Mouse (Mus musculus) limb, embryonic 11.5 days (tissue): ENCODE data around the gene Nphs1. TPM values are rescaled to one million over a fixed set of nuclear protein-coding genes. Genes with fewer than 3 reads are reported as not detected.

Source experiments
- ATAC-seq: fragments of 200-750 bp; cut with Nextera tagmentation; 2 replicates; pipeline ENCODE4 v1.8.0; 2017; ENCODE audit warnings: low read depth; ENCODE audit not compliant: insufficient number of reproducible peaks, low FRiP score, low TSS enrichment
- DNase-seq: peaks from one replicate; pipeline ENCODE4 v3.0.0-alpha.2; 2015; ENCODE audit warnings: low spot score
- H3K27ac ChIP-seq: fragments of 300-500 bp; sonication (generic); replicated peaks from 2 replicates; pipeline ENCODE4 v1.5.1; 2014; ENCODE audit warnings: low read depth, mild to moderate bottlenecking, low read length
- H3K27me3 ChIP-seq: fragments of 300-500 bp; sonication (generic); 2 replicates; pipeline ENCODE4 v1.6.1; 2014; ENCODE audit warnings: mild to moderate bottlenecking, low read length, mixed read lengths; ENCODE audit not compliant: control insufficient read depth, insufficient read depth
- H3K36me3 ChIP-seq: fragments of 300-500 bp; sonication (generic); 2 replicates; pipeline ENCODE4 v1.6.1; 2014; ENCODE audit warnings: mild to moderate bottlenecking, low read length, moderate library complexity, mixed read lengths; ENCODE audit not compliant: control insufficient read depth, insufficient read depth
- H3K4me1 ChIP-seq: fragments of 300-500 bp; sonication (generic); 2 replicates; pipeline ENCODE4 v1.6.1; 2014; ENCODE audit warnings: low read length, mixed read lengths; ENCODE audit not compliant: control insufficient read depth, insufficient read depth
- H3K4me2 ChIP-seq: fragments of 300-500 bp; sonication (generic); 2 replicates; pipeline ENCODE4 v1.6.1; 2014; ENCODE audit warnings: low read depth, mild to moderate bottlenecking, moderate library complexity; ENCODE audit not compliant: severe bottlenecking
- H3K4me3 ChIP-seq: fragments of 300-500 bp; sonication (generic); 2 replicates; pipeline ENCODE4 v1.5.1; 2014; ENCODE audit warnings: low read depth, low read length
- H3K9ac ChIP-seq: fragments of 300-500 bp; sonication (generic); 2 replicates; pipeline ENCODE4 v1.6.1; 2014; ENCODE audit warnings: mild to moderate bottlenecking, low read length
- H3K9me3 ChIP-seq: fragments of 300-500 bp; sonication (generic); 2 replicates; pipeline ENCODE4 v1.6.1; 2016; ENCODE audit warnings: low read length; ENCODE audit not compliant: control insufficient read depth
- WGBS: fragments of 180-500 bp; shearing (Covaris S2); extraction: QIAGEN DNeasy Blood & Tissue Kit; methylation state at CpG from one replicate; pipeline ENCODE4 v1.1.7; 2014; 5-methylcytosine and 5-hydroxymethylcytosine counted together
- polyA plus RNA-seq: library from polyadenylated mRNA; unstranded; fragments of >200 nt; fragmentation: Nextera tagmentation; extraction: Ambion mirVana; gene quantifications from 2 replicates; pipeline ENCODE4 v1.2.1, GENCODE M21; 2014

Gene Nphs1
- polyA plus RNA-seq, 1 experiment from 2014 or later, result 0.15 TPM

- Histone ChIP-seq H3K4me1 (no peaks in the 10 kb centered on the region), H3K4me3 (no peak overlapping the region), H3K27ac (no peak overlapping the region), H3K36me3 (0 out of 2 replicates have a peak, but pooled peaks cover 2% of the 10 kb centered on the region), H3K9me3 (no peaks in the 10 kb centered on the region), H3K4me2 (no peak overlapping the region), H3K27me3 (no peaks in the 10 kb centered on the region), H3K9ac (no peak overlapping the region)
- DNase-seq (no peak), ATAC-seq (no peak)
- 40% methylated on average over 8 of the region's 8 CpGs for WGBS
Observed at GRCm38 (mm10) chr7:30518325-30518724, 60.2 kb downstream of the Nphs1 start.

GRCm38 (mm10) chr7:30520396-30520795 is 62.3 kb downstream of the Nphs1 start:
- H3K36me3 ChIP-seq, result 0 out of 2 replicates have a peak, but pooled peaks cover 5% of the 10 kb centered on the region
- no peak overlapping the region for H3K9ac ChIP-seq
- no peak overlapping the region for H3K4me3 ChIP-seq
- ATAC-seq, result no peak
- no peaks in the 10 kb centered on the region for H3K4me1 ChIP-seq
- no peak overlapping the region for H3K4me2 ChIP-seq
- no peaks in the 10 kb centered on the region for H3K27me3 ChIP-seq
- H3K27ac ChIP-seq, result no peak overlapping the region
- WGBS, result 82% methylated on average over 4 of the region's 4 CpGs
- no peak for DNase-seq
- no peaks in the 10 kb centered on the region for H3K9me3 ChIP-seq

- Histone ChIP-seq H3K4me3 (no peak overlapping the region), H3K36me3 (0 out of 2 replicates have a peak, but pooled peaks cover 5% of the 10 kb centered on the region), H3K27ac (no peak overlapping the region), H3K27me3 (no peaks in the 10 kb centered on the region), H3K9ac (no peak overlapping the region), H3K4me1 (no peaks in the 10 kb centered on the region), H3K4me2 (no peak overlapping the region), H3K9me3 (no peaks in the 10 kb centered on the region)
- ATAC-seq (no peak), DNase-seq (no peak)
- 82% methylated on average over 5 of the region's 5 CpGs for WGBS
Observed at GRCm38 (mm10) chr7:30520856-30521255, 62.7 kb downstream of the Nphs1 start.

GRCm38 (mm10) chr7:30522871-30523270 is 64.8 kb downstream of the Nphs1 start:
- H3K27ac ChIP-seq, result no peak overlapping the region
- 0 out of 2 replicates have a peak, but pooled peaks cover 9% of the 10 kb centered on the region for H3K4me1 ChIP-seq
- no peak overlapping the region for H3K9ac ChIP-seq
- no peak overlapping the region for H3K4me3 ChIP-seq
- DNase-seq (no peak), ATAC-seq (no peak)
- WGBS, result 83% methylated on average over 10 of the region's 10 CpGs
- H3K4me2 ChIP-seq, result no peak overlapping the region
- H3K27me3 ChIP-seq, result no peaks in the 10 kb centered on the region
- H3K36me3 ChIP-seq, result peaks cover 8% of the 10 kb centered on the region; the same call in 1 of the 2 replicates
- no peaks in the 10 kb centered on the region for H3K9me3 ChIP-seq

GRCm38 (mm10) chr7:30524487-30524886 is 66.4 kb downstream of the Nphs1 start:
- 0 out of 2 replicates have a peak, but pooled peaks cover 9% of the 10 kb centered on the region for H3K4me1 ChIP-seq
- H3K4me3 ChIP-seq, result no peak overlapping the region

GRCm38 (mm10) chr7:30525954-30526353 is 67.8 kb downstream of the Nphs1 start:
- H3K9ac ChIP-seq, result no peak overlapping the region; the same call in 1 of the 2 replicates
- no peak overlapping the region for H3K27ac ChIP-seq
- no peak overlapping the region for H3K4me3 ChIP-seq
- DNase-seq (no peak), ATAC-seq (no peak)
- H3K27me3 ChIP-seq, result no peaks in the 10 kb centered on the region
- no peak overlapping the region for H3K4me2 ChIP-seq
- H3K9me3 ChIP-seq, result no peaks in the 10 kb centered on the region
- H3K4me1 ChIP-seq, result 0 out of 2 replicates have a peak, but pooled peaks cover 9% of the 10 kb centered on the region
- peaks cover 25% of the 10 kb centered on the region for H3K36me3 ChIP-seq
- 23% methylated on average over 10 of the region's 10 CpGs for WGBS

More at GRCm38 (mm10) chr7:30524487-30524886, 66.4 kb downstream of the Nphs1 start:
- ATAC-seq, result no peak
- H3K9me3 ChIP-seq, result no peaks in the 10 kb centered on the region
- H3K4me2 ChIP-seq, result no peak overlapping the region
- H3K9ac ChIP-seq, result no peak overlapping the region
- WGBS, result 81% methylated on average over 6 of the region's 6 CpGs
- no peak overlapping the region for H3K27ac ChIP-seq
- H3K27me3 ChIP-seq, result no peaks in the 10 kb centered on the region
- no peak for DNase-seq
- peaks cover 19% of the 10 kb centered on the region for H3K36me3 ChIP-seq

GRCm38 (mm10) chr7:30526399-30526798 is 68.3 kb downstream of the Nphs1 start:
- Histone ChIP-seq H3K27me3 (no peaks in the 10 kb centered on the region), H3K9ac (no peak overlapping the region; the same call in 1 of the 2 replicates), H3K4me2 (0 out of 2 replicates have a peak overlapping the region, but pooled peaks have one; percentile 10), H3K9me3 (no peaks in the 10 kb centered on the region), H3K36me3 (peaks cover 25% of the 10 kb centered on the region), H3K4me3 (0 out of 2 replicates have a peak overlapping the region, but pooled peaks have one; percentile 0), H3K4me1 (0 out of 2 replicates have a peak, but pooled peaks cover 9% of the 10 kb centered on the region), H3K27ac (no peak overlapping the region)
- no peak for DNase-seq
- ATAC-seq, result no peak
- WGBS, result 22% methylated on average over 17 of the region's 17 CpGs

GRCm38 (mm10) chr7:30526981-30527380 is 68.9 kb downstream of the Nphs1 start:
- Histone ChIP-seq H3K36me3 (peaks cover 25% of the 10 kb centered on the region), H3K4me2 (no peak overlapping the region), H3K9ac (no peak overlapping the region)

More at GRCm38 (mm10) chr7:30526981-30527380, 68.9 kb downstream of the Nphs1 start:
- Histone ChIP-seq H3K4me3 (no peak overlapping the region), H3K27ac (no peak overlapping the region), H3K9me3 (no peaks in the 10 kb centered on the region), H3K4me1 (0 out of 2 replicates have a peak, but pooled peaks cover 9% of the 10 kb centered on the region), H3K27me3 (no peaks in the 10 kb centered on the region)
- no peak for DNase-seq
- ATAC-seq, result no peak
- WGBS, result 82% methylated on average over 14 of the region's 14 CpGs
